Mouse (Mus musculus) right cerebral cortex, postnatal 10 days (tissue): ENCODE data around the gene Xaf1.
"Not testable (repeated sequence)": the region's sequence is repeated elsewhere in the genome, so short reads cannot be mapped to it uniquely, and the experiment has no call there.

ENCODE experiments used
- DNase-seq, 2 experiments: peaks; one replicate each; pipeline ENCODE4 v3.0.0; 2021; ENCODE audit warnings: low spot score in 2 of 2

The Xaf1 gene

DNA sequence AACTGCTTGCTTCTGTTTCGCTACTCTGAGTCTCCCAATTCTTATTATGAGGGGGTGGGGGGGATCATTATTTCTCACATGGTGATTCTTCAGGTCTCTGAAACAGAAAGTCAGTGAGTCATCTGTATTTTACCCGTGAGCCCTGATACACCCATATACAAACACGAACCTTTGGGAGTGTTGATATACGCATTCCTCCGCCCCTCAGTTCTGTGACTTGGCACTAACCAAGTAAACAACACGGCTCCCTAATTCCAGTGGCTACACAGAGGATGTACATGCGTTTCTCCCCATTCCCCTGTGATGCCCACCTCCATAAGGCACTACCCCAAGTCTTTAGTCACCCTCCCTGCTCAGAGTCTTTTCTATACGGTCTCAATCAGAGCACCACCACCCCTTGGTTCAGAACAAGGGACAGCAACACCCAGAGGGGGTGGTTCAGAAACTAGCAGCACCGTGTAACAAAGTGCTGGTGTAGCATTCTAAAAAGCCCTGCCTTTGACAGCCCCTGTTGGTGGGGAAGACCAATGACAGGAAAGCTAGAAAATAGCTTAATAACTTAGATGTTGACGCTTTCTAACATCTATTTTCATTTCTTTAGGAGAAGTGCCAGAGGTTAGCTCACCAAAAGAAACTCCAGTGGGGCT is 10.0 kb downstream of the Xaf1 start:
- DNase-seq = no peak

DNA sequence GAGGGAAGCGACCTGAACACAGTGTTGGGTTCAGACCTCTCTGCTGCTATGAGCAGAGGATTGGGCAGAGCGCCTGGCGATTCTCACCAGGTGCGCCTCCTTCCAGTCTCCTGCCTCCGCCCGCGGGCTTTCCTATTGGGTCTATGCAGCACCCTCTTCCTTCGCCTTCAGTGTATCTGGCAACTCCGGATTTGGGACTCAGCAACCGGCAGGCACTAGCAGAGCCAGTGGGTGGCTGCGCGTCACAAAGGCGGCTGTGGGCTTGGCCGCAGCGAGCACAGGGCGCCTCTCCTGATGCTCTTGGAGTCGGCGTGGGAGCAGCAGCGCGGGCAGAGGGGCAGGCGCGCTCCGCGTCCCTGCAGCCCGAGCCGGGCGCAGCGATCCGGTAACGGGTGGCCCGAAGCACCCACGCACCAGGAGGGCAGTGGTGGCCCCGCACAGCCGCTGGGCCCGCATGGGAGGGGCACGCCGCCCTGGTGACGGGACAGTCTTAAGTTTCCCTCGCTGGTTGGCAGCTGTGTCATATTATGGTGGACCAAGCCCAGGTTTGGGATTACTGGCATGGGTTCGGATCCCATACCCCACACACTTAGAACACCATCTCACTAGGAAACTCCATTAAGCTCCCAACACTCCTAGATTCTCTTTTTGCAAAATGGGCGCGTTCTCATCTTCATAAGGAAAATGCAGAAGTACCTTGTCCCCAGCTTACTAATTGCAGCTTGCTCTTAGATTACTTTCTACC is 12.9 kb downstream of the Xaf1 start, which contains the start of gene Fbxo39:
Gene Fbxo39 (plus strand): TSS at position 294 of the 745 bp plus-strand sequence.
- peak; percentile 40 to 43 for DNase-seq

GRCm38 (mm10) chr11:72318026-72318425 is 16.6 kb downstream of the Xaf1 start:
- no peak for DNase-seq

- no peak for DNase-seq
Measured at GRCm38 (mm10) chr11:72324431-72324830, 23.0 kb downstream of the Xaf1 start.

- DNase-seq = no peak
Measured at GRCm38 (mm10) chr11:72325701-72326100, 24.3 kb downstream of the Xaf1 start.

DNA sequence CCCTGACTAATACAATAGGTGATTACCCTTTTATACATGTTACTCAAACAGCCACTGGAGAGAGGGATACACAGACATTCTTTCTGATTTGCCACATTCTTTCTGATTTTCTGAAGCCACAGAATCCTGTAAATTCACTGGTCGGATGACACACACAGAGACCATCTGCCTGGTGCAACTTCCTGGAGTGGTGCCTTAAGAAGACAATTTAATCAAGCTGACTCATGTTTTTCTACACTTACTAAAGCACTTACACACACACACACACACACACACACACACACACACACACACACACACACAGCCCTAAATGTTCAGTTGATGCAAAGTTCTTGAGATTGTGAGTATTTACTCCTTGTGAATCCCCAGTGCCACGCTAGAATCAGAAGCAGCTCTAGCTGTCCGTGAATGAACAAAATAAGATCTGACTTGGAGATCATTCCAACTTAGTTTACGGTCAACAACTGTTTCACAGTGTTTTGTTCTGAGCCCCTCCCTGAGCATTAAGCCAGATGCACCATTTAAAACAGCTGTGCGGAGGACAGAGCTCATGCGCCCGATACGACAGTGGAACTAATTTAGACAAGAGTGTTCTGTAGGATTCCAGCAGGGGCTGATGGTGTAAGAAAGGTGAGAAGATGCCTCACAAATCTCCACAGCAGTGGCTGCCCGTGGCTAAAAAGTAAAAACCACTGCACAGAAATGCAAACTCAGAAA is 31.7 kb downstream of the Xaf1 start:
- DNase-seq = peak; percentile 39 to 58

DNA sequence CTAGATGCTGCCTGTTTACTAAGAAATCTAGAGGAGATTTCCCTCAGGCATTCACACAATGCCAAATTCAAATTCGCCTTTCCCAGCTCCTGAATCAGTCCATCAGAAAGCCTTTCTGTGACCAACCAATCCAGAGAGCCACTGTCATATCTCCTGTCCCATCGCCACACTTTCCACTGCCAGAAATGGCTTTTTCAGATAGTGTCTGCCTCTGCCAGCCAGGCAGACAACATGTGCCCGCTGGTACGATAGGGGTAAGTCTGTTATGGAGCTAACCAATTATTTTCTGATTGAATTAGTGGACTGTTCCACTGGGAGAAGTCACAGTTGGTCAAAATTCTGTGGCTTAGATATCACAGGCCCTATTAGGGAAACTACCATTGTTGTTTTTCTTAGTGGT is 33.2 kb downstream of the Xaf1 start:
- DNase-seq = no peak

GRCm38 (mm10) chr11:72336726-72337125 is 35.3 kb downstream of the Xaf1 start:
- DNase-seq = no peak

- no peak for DNase-seq
Measured at GRCm38 (mm10) chr11:72338437-72338871, 37.0 kb downstream of the Xaf1 start.

DNA sequence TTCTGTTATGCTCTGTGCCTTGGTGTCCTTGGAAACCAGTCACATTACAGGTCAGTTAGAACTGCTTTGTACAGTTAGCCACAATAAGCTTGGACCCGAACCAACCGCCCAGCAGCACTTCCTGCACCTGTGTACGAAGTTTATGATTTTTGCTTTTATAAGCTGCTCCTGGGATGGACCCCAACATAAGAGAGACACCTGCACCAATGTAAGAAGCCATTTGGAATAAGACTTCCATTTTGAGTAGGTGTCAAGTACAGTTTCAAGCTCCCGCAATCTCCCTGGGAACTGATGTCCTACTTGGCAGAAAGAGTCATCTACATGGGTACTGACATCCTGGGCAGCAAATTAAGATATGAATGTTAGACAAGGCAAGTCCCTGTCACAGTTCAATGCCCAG is 38.3 kb downstream of the Xaf1 start:
- no peak for DNase-seq

- peak; percentile 75 to 77 for DNase-seq
Measured at GRCm38 (mm10) chr11:72342549-72343237, 41.3 kb downstream of the Xaf1 start.

GRCm38 (mm10) chr11:72343238-72343625 is 41.8 kb downstream of the Xaf1 start:
- not testable (repeated sequence) for DNase-seq

- DNase-seq = peak; percentile 50 to 71
Measured at GRCm38 (mm10) chr11:72343904-72344303, 42.5 kb downstream of the Xaf1 start.

DNA sequence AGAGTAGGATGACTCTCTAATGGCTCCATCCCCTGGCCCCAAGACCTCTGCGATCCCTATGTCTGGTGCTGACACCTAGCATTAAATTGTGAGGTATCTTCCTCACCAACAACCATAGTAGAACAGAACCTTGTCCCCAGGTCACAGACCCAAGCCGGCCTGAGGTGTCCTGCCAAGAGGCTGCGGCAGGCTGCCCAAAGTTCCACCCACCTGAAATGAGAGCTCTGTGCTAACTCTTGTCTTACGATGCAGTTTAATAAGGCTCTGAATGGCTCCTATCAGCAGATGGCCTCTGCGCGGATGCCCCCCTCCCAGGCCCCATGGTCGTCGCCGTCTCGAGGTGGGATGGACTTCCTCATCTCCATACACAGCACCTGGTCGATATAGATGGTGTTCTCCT is 43.1 kb downstream of the Xaf1 start:
- no peak for DNase-seq

GRCm38 (mm10) chr11:72348563-72348962 is 47.1 kb downstream of the Xaf1 start:
- DNase-seq = no peak

GRCm38 (mm10) chr11:72349016-72349415 is 47.6 kb downstream of the Xaf1 start:
- DNase-seq = peak in 1 of 2 experiments; percentile 38

DNA sequence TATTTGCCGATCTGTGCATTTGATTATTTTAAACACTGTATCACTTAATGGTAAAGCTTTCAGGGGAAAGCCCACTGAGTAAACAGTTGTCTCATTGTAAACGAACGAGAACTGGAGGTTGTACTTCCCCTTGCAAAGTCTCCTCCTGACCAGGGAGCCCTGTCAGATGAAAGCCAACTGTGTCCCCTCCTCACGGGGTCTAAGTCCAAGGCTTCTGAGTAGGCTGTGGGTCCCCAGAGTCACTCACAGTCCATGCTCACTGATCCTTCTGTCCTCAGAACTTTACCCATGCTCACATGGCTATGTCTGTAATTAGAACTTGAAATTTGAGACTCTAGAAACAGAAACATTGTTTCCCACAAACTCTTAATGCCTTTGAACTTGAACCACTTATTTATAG is 48.2 kb downstream of the Xaf1 start:
- DNase-seq = no peak

DNA sequence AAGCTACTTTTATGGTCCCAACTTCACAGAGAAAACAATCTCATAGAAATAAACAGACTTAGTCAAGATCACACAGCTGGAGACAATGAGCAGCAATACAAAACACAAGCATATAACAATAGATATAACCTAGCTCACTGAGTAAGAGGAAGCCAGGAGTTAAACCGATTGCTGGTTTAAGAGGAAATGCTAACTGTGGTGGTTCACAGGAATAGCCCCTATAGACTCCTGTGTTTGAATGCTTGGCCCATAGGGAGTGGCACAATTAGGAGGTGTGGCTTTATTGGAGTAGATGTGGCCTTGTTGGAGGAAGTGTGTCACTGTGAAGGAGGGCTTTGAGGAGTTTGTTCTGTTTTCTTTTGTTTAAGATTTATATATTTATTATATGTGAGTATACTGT is 50.8 kb downstream of the Xaf1 start:
- DNase-seq = no peak

GRCm38 (mm10) chr11:72353186-72353585 is 51.8 kb downstream of the Xaf1 start:
- no peak for DNase-seq

GRCm38 (mm10) chr11:72354971-72355728 is 53.7 kb downstream of the Xaf1 start:
- DNase-seq = peak in 1 of 2 experiments; percentile 71
